Mouse (Mus musculus): ENCODE data around the gene Tsen15. TPM values are rescaled to one million over a fixed set of nuclear protein-coding genes. Genes with fewer than 3 reads are reported as not detected.

The Tsen15 gene
- polyA plus RNA-seq, 1 experiment from 2014 or later = 38.5 TPM

- no peaks in the 10 kb centered on the region for H3K9me3 ChIP-seq (ENCODE audit: control insufficient read depth, low read length)
- no peaks in the 10 kb centered on the region for H3K27me3 ChIP-seq (replicated peaks; ENCODE audit: control insufficient read depth, insufficient read depth, low read length)
- H3K4me2 ChIP-seq (ENCODE audit: low read length) = no peak overlapping the region
- no peak for ATAC-seq
- H3K4me3 ChIP-seq (replicated peaks; ENCODE audit: low read length) = no peak overlapping the region
- 77% methylated on average over 1 of the region's 1 CpGs for WGBS
- peaks cover 9% of the 10 kb centered on the region for H3K4me1 ChIP-seq (replicated peaks; ENCODE audit: control insufficient read depth, insufficient read depth, low read length)
- H3K9ac ChIP-seq (replicated peaks; ENCODE audit: low read depth, low read length) = no peak overlapping the region
- no peak overlapping the region for H3K27ac ChIP-seq (ENCODE audit: low read length)
- no peaks in the 10 kb centered on the region for H3K36me3 ChIP-seq (ENCODE audit: control insufficient read depth, insufficient read depth)
Observed at GRCm38 (mm10) chr1:152413961-152414360, 27.5 kb upstream of the Tsen15 start.

DNA sequence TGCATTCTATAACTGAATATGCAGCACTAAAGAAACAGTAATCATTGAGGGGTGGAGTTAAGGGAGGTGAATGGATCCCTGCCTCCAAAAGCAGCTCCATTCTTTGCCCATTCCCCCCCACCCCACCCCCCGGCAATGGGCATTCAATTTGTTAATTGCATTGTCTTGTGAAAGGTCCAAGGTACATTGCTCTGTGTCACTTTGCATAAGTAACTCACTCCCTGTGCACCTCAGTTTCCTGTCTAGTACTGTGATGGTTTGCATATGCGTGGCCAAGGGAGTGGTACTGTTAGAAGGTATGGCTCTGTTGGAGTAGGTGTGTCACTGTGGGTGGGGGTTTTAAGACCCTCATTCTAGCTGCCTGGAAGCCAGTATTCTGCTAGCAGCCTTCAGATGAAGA lies 26.6 kb upstream of the Tsen15 start:
- no peak overlapping the region for H3K9ac ChIP-seq (replicated peaks; ENCODE audit: low read depth, low read length)
- no peak overlapping the region for H3K4me2 ChIP-seq (ENCODE audit: low read length)
- no peaks in the 10 kb centered on the region for H3K9me3 ChIP-seq (ENCODE audit: control insufficient read depth, low read length)
- 96% methylated on average over 2 of the region's 2 CpGs for WGBS
- no peak overlapping the region for H3K27ac ChIP-seq (ENCODE audit: low read length)
- H3K4me3 ChIP-seq (replicated peaks; ENCODE audit: low read length) = no peak overlapping the region
- H3K27me3 ChIP-seq (replicated peaks; ENCODE audit: control insufficient read depth, insufficient read depth, low read length) = no peaks in the 10 kb centered on the region
- H3K4me1 ChIP-seq (replicated peaks; ENCODE audit: control insufficient read depth, insufficient read depth, low read length) = peaks cover 9% of the 10 kb centered on the region
- ATAC-seq = no peak
- H3K36me3 ChIP-seq (ENCODE audit: control insufficient read depth, insufficient read depth) = no peaks in the 10 kb centered on the region

GRCm38 (mm10) chr1:152410657-152411056 lies 24.2 kb upstream of the Tsen15 start:
- no peaks in the 10 kb centered on the region for H3K9me3 ChIP-seq (ENCODE audit: control insufficient read depth, low read length)
- WGBS = 51% methylated on average over 3 of the region's 3 CpGs
- no peaks in the 10 kb centered on the region for H3K27me3 ChIP-seq (replicated peaks; ENCODE audit: control insufficient read depth, insufficient read depth, low read length)
- no peaks in the 10 kb centered on the region for H3K36me3 ChIP-seq (ENCODE audit: control insufficient read depth, insufficient read depth)
- no peak overlapping the region for H3K4me3 ChIP-seq (replicated peaks; ENCODE audit: low read length)
- H3K4me2 ChIP-seq (ENCODE audit: low read length) = no peak overlapping the region
- no peak overlapping the region for H3K27ac ChIP-seq (ENCODE audit: low read length)
- peak; percentile 74 for ATAC-seq
- no peak overlapping the region for H3K9ac ChIP-seq (replicated peaks; ENCODE audit: low read depth, low read length)
- peaks cover 13% of the 10 kb centered on the region for H3K4me1 ChIP-seq (replicated peaks; ENCODE audit: control insufficient read depth, insufficient read depth, low read length)

- Histone ChIP-seq H3K27ac (ENCODE audit: low read length) (no peak overlapping the region), H3K9me3 (ENCODE audit: control insufficient read depth, low read length) (no peaks in the 10 kb centered on the region), H3K9ac (replicated peaks; ENCODE audit: low read depth, low read length) (no peak overlapping the region), H3K27me3 (replicated peaks; ENCODE audit: control insufficient read depth, insufficient read depth, low read length) (no peaks in the 10 kb centered on the region), H3K4me1 (replicated peaks; ENCODE audit: control insufficient read depth, insufficient read depth, low read length) (peaks cover 10% of the 10 kb centered on the region), H3K4me2 (ENCODE audit: low read length) (no peak overlapping the region), H3K36me3 (ENCODE audit: control insufficient read depth, insufficient read depth) (no peaks in the 10 kb centered on the region), H3K4me3 (replicated peaks; ENCODE audit: low read length) (no peak overlapping the region)
- no peak for ATAC-seq
- WGBS = 79% methylated on average over 4 of the region's 4 CpGs
Observed at GRCm38 (mm10) chr1:152409356-152409755, 22.9 kb upstream of the Tsen15 start.

- ATAC-seq = peak; percentile 10; the same call in 1 of the 2 replicates
- H3K9ac ChIP-seq (replicated peaks; ENCODE audit: low read depth, low read length) = 0 out of 2 replicates have a peak overlapping the region, but pooled peaks have one; percentile 31
- peaks cover 10% of the 10 kb centered on the region for H3K4me1 ChIP-seq (replicated peaks; ENCODE audit: control insufficient read depth, insufficient read depth, low read length)
- whole genome bisulfite sequencing = 35% methylated on average over 22 of the region's 22 CpGs
- H3K9me3 ChIP-seq (ENCODE audit: control insufficient read depth, low read length) = no peaks in the 10 kb centered on the region
- peak overlapping the region; percentile 25 for H3K4me2 ChIP-seq (ENCODE audit: low read length)
- H3K27ac ChIP-seq (ENCODE audit: low read length) = no peak overlapping the region
- no peak overlapping the region for H3K4me3 ChIP-seq (replicated peaks; ENCODE audit: low read length)
- H3K36me3 ChIP-seq (ENCODE audit: control insufficient read depth, insufficient read depth) = no peaks in the 10 kb centered on the region
- no peaks in the 10 kb centered on the region for H3K27me3 ChIP-seq (replicated peaks; ENCODE audit: control insufficient read depth, insufficient read depth, low read length)
Observed at GRCm38 (mm10) chr1:152407021-152407946, 20.8 kb upstream of the Tsen15 start.

DNA sequence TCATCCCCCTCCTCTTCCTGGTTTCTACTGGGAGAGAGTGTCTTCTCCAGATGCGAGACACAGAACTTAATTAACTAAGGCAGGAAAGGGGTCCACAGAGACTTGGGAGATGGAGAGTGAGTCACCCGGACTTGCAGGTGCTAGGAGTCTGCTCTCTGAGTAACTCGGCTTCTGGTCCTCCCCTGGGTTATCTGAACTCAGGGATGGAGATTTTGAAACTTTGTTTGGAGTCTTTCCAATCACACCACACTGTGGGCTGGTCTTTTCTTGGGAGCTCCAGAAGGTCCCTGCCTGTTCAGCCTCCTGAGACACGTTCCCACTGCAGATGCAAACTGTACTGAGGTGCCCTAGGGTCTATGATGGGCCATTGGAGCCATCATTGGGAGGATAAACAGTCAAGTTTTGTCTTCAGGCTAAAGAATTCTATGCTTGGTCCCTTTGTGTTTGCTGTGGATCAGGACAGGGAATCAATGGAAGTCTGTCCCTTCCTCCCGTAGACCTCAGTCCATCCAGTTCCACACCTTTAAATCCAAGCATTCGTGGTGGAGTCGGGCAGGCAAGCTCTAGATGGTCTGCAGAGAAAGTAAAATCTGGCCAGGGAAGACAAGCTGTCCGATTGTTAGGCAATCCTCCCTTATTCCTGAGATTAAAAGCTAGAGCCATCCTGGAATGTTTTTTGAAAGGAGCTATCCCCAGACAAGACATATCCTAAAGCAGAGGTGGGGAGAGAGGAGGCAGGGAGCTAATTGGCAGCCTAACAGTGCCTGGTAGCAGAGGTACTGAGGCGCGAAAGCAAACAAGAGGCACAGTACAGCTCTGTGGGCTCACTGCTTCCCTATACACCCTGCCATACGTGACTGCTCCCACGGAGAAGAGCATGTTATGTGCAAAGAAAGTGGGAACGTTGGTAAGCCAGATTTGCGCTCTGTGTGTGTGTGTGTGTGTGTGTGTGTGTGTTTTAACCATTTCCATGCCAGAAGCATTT lies 14.4 kb upstream of the Tsen15 start:
- H3K27ac ChIP-seq (ENCODE audit: low read length) = no peak overlapping the region
- WGBS = 6% methylated on average over 14 of the region's 14 CpGs
- peak overlapping the region; percentile 71 for H3K9ac ChIP-seq (replicated peaks; ENCODE audit: low read depth, low read length)
- H3K36me3 ChIP-seq (ENCODE audit: control insufficient read depth, insufficient read depth) = no peaks in the 10 kb centered on the region
- peaks cover 10% of the 10 kb centered on the region for H3K4me1 ChIP-seq (replicated peaks; ENCODE audit: control insufficient read depth, insufficient read depth, low read length)
- H3K27me3 ChIP-seq (replicated peaks; ENCODE audit: control insufficient read depth, insufficient read depth, low read length) = peaks cover 4% of the 10 kb centered on the region; the same call in 1 of the 2 replicates
- H3K4me2 ChIP-seq (ENCODE audit: low read length) = peak overlapping the region; percentile 97
- H3K4me3 ChIP-seq (replicated peaks; ENCODE audit: low read length) = peak overlapping the region; percentile 67
- H3K9me3 ChIP-seq (ENCODE audit: control insufficient read depth, low read length) = no peaks in the 10 kb centered on the region
- ATAC-seq = peak; percentile 65

DNA sequence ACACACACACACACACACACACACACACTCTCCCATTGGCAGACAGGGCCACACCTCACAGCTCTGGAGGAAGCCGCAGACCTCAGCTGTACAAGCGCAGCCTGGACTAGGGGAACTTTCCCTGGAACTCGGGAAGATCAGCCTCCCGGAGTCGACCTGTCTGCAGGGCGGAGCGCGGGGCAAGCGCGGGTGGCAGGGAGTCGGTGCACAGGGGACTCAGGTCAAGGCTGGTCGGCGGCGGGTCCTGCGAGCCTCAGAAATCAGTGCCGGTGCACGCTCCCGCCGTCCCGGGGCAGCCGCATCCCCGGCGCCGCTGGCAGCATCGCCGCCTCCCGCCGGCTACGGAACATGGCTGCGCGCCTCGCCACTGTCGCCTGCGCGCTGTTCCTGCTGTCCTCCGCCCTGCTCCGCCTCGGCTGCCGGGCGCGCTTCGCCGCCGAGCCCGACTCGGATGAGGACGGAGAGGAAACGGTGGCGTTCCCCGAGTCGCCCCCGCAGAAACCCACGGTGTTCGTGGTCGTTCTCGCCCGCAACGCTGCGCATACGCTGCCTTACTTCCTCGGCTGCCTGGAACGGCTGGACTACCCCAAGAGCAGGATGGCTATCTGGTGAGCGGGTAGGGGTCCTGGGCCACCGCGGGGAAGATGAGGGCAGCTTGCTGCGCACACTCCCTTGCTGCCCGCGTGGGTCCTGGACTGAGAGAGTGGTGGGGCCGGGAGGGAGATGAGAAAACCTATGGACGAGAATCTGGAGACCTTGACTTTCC lies 13.5 kb upstream of the Tsen15 start, which contains the start of gene Colgalt2:
Gene Colgalt2, plus strand, starts transcription at position 41 of the 766 bp plus-strand sequence.
- H3K9me3 ChIP-seq (ENCODE audit: control insufficient read depth, low read length) = no peaks in the 10 kb centered on the region
- H3K4me2 ChIP-seq (ENCODE audit: low read length) = peak within 1 kb of the TSS; percentile 97
- H3K36me3 ChIP-seq (ENCODE audit: control insufficient read depth, insufficient read depth) = no peaks in the 10 kb centered on the region
- no peak within 1 kb of the TSS for H3K27ac ChIP-seq (ENCODE audit: low read length)
- ATAC-seq = peak; percentile 87
- peaks cover 10% of the 10 kb centered on the region for H3K4me1 ChIP-seq (replicated peaks; ENCODE audit: control insufficient read depth, insufficient read depth, low read length)
- H3K9ac ChIP-seq (replicated peaks; ENCODE audit: low read depth, low read length) = peak within 1 kb of the TSS; percentile 71
- peaks cover 4% of the 10 kb centered on the region; the same call in 1 of the 2 replicates for H3K27me3 ChIP-seq (replicated peaks; ENCODE audit: control insufficient read depth, insufficient read depth, low read length)
- under 1% methylated on average over 70 of the region's 70 CpGs for WGBS
- peak within 1 kb of the TSS; percentile 67 for H3K4me3 ChIP-seq (replicated peaks; ENCODE audit: low read length)

- H3K4me1 ChIP-seq (replicated peaks; ENCODE audit: control insufficient read depth, insufficient read depth, low read length) = peaks cover 10% of the 10 kb centered on the region
- WGBS = 69% methylated on average over 1 of the region's 1 CpGs
- H3K9ac ChIP-seq (replicated peaks; ENCODE audit: low read depth, low read length) = no peak overlapping the region
Observed at GRCm38 (mm10) chr1:152398708-152399107, 12.2 kb upstream of the Tsen15 start.

More at GRCm38 (mm10) chr1:152398708-152399107, 12.2 kb upstream of the Tsen15 start:
- ATAC-seq = no peak
- Histone ChIP-seq H3K4me2 (ENCODE audit: low read length) (no peak overlapping the region), H3K36me3 (ENCODE audit: control insufficient read depth, insufficient read depth) (no peaks in the 10 kb centered on the region), H3K4me3 (replicated peaks; ENCODE audit: low read length) (no peak overlapping the region), H3K27ac (ENCODE audit: low read length) (no peak overlapping the region), H3K9me3 (ENCODE audit: control insufficient read depth, low read length) (no peaks in the 10 kb centered on the region), H3K27me3 (replicated peaks; ENCODE audit: control insufficient read depth, insufficient read depth, low read length) (peaks cover 4% of the 10 kb centered on the region; the same call in 1 of the 2 replicates)
